Mouse (Mus musculus) heart, postnatal 0 days (tissue): ENCODE data around the gene Ctrl. TPM values are rescaled to one million over a fixed set of nuclear protein-coding genes. Genes with fewer than 3 reads are reported as not detected.

Source experiments
- ATAC-seq: fragments of 200-750 bp; cut with Nextera tagmentation; 2 replicates; pipeline ENCODE4 v1.8.0; 2017; ENCODE audit warnings: low read depth, moderate number of reproducible peaks, moderate library complexity; ENCODE audit not compliant: insufficient read depth
- DNase-seq: peaks from one replicate; pipeline ENCODE4 v3.0.0-alpha.2; 2016; ENCODE audit warnings: low spot score
- H3K27ac ChIP-seq: fragments of 300-500 bp; sonication (generic); 2 replicates; pipeline ENCODE4 v1.5.1; 2014; ENCODE audit warnings: low read depth, mild to moderate bottlenecking
- H3K27me3 ChIP-seq: fragments of 300-500 bp; sonication (generic); 2 replicates; pipeline ENCODE4 v1.6.1; 2014; ENCODE audit warnings: low read length, mixed read lengths; ENCODE audit not compliant: control insufficient read depth, insufficient read depth
- H3K36me3 ChIP-seq: fragments of 300-500 bp; sonication (generic); replicated peaks from 2 replicates; pipeline ENCODE4 v1.6.1; 2014; ENCODE audit warnings: low read length, mixed read lengths; ENCODE audit not compliant: control insufficient read depth, insufficient read depth
- H3K4me1 ChIP-seq: fragments of 300-500 bp; sonication (generic); 2 replicates; pipeline ENCODE4 v1.6.1; 2014; ENCODE audit warnings: antibody characterized with exemption; ENCODE audit not compliant: control insufficient read depth, insufficient read depth
- H3K4me2 ChIP-seq: fragments of 300-500 bp; sonication (generic); 2 replicates; pipeline ENCODE4 v1.6.1; 2014; ENCODE audit warnings: low read depth, mild to moderate bottlenecking, low read length, moderate library complexity
- H3K4me3 ChIP-seq: fragments of 300-500 bp; sonication (generic); 2 replicates; pipeline ENCODE4 v1.5.1; 2014; ENCODE audit warnings: low read depth, low read length
- H3K9ac ChIP-seq: fragments of 300-500 bp; sonication (generic); replicated peaks from 2 replicates; pipeline ENCODE4 v1.6.1; 2014; ENCODE audit warnings: low read depth, low read length, mixed read lengths
- H3K9me3 ChIP-seq: fragments of 300-500 bp; sonication (generic); replicated peaks from 2 replicates; pipeline ENCODE4 v1.6.1; 2016; ENCODE audit warnings: low read length; ENCODE audit not compliant: control insufficient read depth
- CTCF ChIP-seq: IDR thresholded peaks from 2 replicates; pipeline ENCODE4 v1.5.1; 2016; ENCODE audit warnings: antibody characterized with exemption, control low read depth, low read depth
- EP300 ChIP-seq: IDR thresholded peaks from 2 replicates; pipeline ENCODE4 v1.6.1; 2016; ENCODE audit warnings: antibody characterized with exemption, low read depth
- WGBS: fragments of 180-500 bp; shearing (Covaris S2); extraction: QIAGEN DNeasy Blood & Tissue Kit; methylation state at CpG from one replicate; pipeline ENCODE4 v1.1.7; 2014; 5-methylcytosine and 5-hydroxymethylcytosine counted together
- polyA plus RNA-seq: library from polyadenylated mRNA; unstranded; fragments of >200 nt; fragmentation: Nextera tagmentation; extraction: Ambion mirVana; gene quantifications from 2 replicates; pipeline ENCODE4 v1.2.1, GENCODE M21; 2015
- total RNA-seq: library from RNA; depleted of rRNA; stranded (reverse); fragments of >200 nt; gene quantifications from 2 replicates; pipeline ENCODE4 v1.2.3, GENCODE M21; 2014; ENCODE audit warnings: low replicate concordance

Ctrl gene
- total and polyA plus RNA-seq, 2 experiments from 2014 or later: 0.31 TPM; not detected in 1

DNA sequence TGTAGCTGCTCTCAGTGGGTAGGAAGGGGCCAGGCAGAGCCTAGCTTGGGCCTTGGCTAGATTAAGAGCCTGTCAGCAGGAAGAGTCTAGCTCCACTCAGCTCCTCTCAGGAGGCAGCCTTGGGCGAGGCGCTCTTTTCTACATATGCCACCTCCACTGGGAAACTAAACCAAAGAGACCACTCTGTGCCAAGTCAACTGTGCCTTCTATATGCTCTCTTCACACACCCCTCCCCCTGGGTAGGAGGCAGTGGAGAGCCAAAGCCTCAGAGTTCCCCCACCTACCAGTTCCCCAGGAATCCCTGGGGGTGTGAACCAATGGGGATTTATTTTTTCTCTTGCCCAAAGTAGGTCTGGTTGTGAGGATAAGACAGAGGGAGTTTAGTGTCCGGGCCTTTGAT lies 2.4 kb downstream of the Ctrl start:
- Histone ChIP-seq H3K27ac (no peak overlapping the region), H3K4me3 (no peak overlapping the region), H3K4me2 (no peak overlapping the region), H3K9ac (no peak overlapping the region), H3K4me1 (peaks cover 4% of the 10 kb centered on the region; the same call in 1 of the 2 replicates), H3K27me3 (no peaks in the 10 kb centered on the region), H3K9me3 (no peaks in the 10 kb centered on the region), H3K36me3 (peaks cover 27% of the 10 kb centered on the region)
- ATAC-seq: no peak
- no peak for TF ChIP-seq CTCF
- DNase-seq: no peak
- WGBS: 81% methylated on average over 3 of the region's 3 CpGs

DNA sequence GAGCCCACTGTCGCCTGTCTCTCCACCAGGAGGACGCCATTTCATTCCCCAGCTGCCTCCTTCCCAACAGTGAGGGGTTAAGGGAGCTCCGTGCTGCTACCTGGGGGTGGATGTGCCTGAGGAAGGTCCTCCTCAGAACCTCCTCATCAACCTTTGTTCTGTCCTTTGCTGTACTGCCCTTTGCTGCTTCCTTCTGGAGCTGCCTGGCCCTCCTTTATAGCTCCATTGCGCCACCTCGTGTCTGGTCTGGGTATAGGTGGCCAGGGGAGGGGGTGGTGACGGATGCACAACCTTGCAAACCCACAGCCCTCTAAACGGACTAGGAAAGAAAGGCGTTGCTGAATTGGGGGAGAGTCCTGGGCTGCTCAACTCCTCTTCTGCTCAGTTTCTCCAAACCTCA lies 3.1 kb downstream of the Ctrl start:
- Histone ChIP-seq H3K27ac (no peak overlapping the region), H3K4me2 (no peak overlapping the region), H3K4me1 (no peaks in the 10 kb centered on the region), H3K36me3 (peaks cover 24% of the 10 kb centered on the region), H3K9me3 (no peaks in the 10 kb centered on the region), H3K4me3 (no peak overlapping the region), H3K27me3 (no peaks in the 10 kb centered on the region), H3K9ac (no peak overlapping the region)
- ATAC-seq (peak; percentile 62), DNase-seq (peak; percentile 71)
- WGBS: 22% methylated on average over 8 of the region's 8 CpGs
- TF ChIP-seq EP300 (no peak), CTCF (peak; percentile 99)

DNA sequence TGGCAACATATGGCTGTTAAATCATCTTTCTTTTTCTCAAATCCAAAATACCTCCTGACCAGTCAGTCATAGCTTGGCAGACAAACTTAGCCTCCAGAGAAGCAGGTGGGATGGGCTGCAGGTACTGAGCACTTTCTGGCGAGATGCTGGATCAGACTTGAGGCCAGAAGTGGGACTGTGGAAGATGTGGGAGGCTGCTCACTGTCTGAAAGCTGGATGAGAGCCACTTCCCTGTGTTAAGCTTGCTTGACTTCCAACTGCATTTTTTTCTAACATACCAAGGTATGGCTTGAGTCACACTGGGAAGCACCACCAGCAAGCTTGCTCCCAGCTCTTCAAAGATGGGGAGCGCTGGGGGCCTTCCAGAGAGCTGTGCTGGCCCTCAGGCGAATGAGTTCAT lies 8.5 kb downstream of the Ctrl start:
- DNase-seq (no peak), ATAC-seq (no peak)
- Histone ChIP-seq H3K9ac (no peak overlapping the region), H3K9me3 (no peaks in the 10 kb centered on the region), H3K27ac (no peak overlapping the region), H3K4me2 (no peak overlapping the region), H3K27me3 (no peaks in the 10 kb centered on the region), H3K4me1 (no peaks in the 10 kb centered on the region), H3K36me3 (peaks cover 6% of the 10 kb centered on the region), H3K4me3 (no peak overlapping the region)
- 69% methylated on average over 3 of the region's 3 CpGs for WGBS
- TF ChIP-seq EP300 (no peak), CTCF (no peak)

GRCm38 (mm10) chr8:105919390-105919789 lies 14.3 kb downstream of the Ctrl start:
- no peak for TF ChIP-seq EP300
- no peak for TF ChIP-seq CTCF
- Histone ChIP-seq H3K4me3 (no peak overlapping the region), H3K9ac (no peak overlapping the region), H3K27ac (no peak overlapping the region), H3K9me3 (no peaks in the 10 kb centered on the region), H3K4me1 (no peaks in the 10 kb centered on the region), H3K4me2 (no peak overlapping the region), H3K36me3 (peaks cover 12% of the 10 kb centered on the region; the same call in 1 of the 2 replicates), H3K27me3 (no peaks in the 10 kb centered on the region)
- DNase-seq (no peak), ATAC-seq (no peak)
- WGBS: 59% methylated on average over 3 of the region's 3 CpGs

DNA sequence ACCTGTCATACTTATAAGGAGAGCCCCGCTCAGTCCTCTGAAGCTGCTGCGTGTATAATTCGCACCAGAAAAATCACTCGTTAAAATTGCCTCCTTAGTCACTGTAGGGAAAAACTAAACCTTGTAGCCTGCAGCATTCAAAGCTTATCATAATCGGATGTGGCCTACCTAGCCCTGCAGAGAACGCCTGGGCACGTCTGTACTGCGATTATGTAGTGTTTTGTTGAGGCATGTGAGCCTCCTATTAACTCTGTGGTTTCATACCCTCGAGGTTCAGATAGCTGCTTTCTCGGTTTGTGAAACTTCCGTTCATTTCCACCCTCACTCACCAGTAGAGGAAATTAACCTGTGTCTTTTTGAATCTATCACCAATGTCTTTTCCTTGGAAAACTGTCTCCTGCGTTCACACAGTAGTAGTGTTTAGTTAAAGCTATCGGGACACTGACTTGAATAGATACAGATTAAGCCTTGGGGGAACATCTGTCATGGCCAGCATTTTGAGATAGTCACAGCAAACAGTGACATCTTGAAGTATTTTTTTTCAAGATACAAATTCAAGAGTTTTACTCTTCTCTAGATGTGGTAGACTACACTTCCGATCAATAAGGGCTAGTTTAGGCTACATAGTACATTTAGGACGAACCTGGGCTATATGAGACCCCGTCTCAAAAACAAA lies 32.6 kb downstream of the Ctrl start:
- no peak for TF ChIP-seq CTCF
- TF ChIP-seq EP300: no peak
- peak overlapping the region; percentile 76 for H3K4me2 ChIP-seq
- peak overlapping the region; percentile 94 for H3K27ac ChIP-seq
- peaks cover 9% of the 10 kb centered on the region; the same call in 1 of the 2 replicates for H3K4me1 ChIP-seq
- H3K27me3 ChIP-seq: no peaks in the 10 kb centered on the region
- H3K9ac ChIP-seq: peak overlapping the region; percentile 97
- H3K4me3 ChIP-seq: peak overlapping the region; percentile 91
- no peaks in the 10 kb centered on the region for H3K9me3 ChIP-seq
- WGBS: 26% methylated on average over 16 of the region's 16 CpGs
- H3K36me3 ChIP-seq: no peaks in the 10 kb centered on the region
- DNase-seq: no peak
- ATAC-seq: no peak
